Mouse (Mus musculus) kidney, embryonic 15.5 days (tissue): Measurements from ENCODE around the gene Lyst. TPM values are rescaled to one million over a fixed set of nuclear protein-coding genes. Genes with fewer than 3 reads are reported as not detected.

Experiments used
- ATAC-seq: fragments of 200-750 bp; cut with Nextera tagmentation; replicated peaks from 2 replicates; pipeline ENCODE4 v1.8.0; 2017; ENCODE audit warnings: moderate TSS enrichment; ENCODE audit not compliant: low FRiP score
- H3K27ac ChIP-seq: fragments of 300-500 bp; sonication (generic); 2 replicates; pipeline ENCODE4 v1.5.1; 2015; ENCODE audit warnings: mild to moderate bottlenecking, inconsistent platforms
- H3K27me3 ChIP-seq: fragments of 300-500 bp; sonication (generic); 2 replicates; pipeline ENCODE4 v1.6.1; 2015; ENCODE audit warnings: inconsistent platforms
- H3K36me3 ChIP-seq: fragments of 300-500 bp; sonication (generic); 2 replicates; pipeline ENCODE4 v1.6.1; 2015; ENCODE audit warnings: inconsistent platforms
- H3K4me1 ChIP-seq: fragments of 300-500 bp; sonication (generic); 2 replicates; pipeline ENCODE4 v1.6.1; 2015; ENCODE audit warnings: inconsistent platforms
- H3K4me2 ChIP-seq: fragments of 300-500 bp; sonication (generic); 2 replicates; pipeline ENCODE4 v1.6.1; 2015; ENCODE audit warnings: moderate library complexity, mild to moderate bottlenecking, inconsistent platforms
- H3K4me3 ChIP-seq: fragments of 300-500 bp; sonication (generic); replicated peaks from 2 replicates; pipeline ENCODE4 v1.5.1; 2015; ENCODE audit warnings: mild to moderate bottlenecking, inconsistent platforms
- H3K9ac ChIP-seq: fragments of 300-500 bp; sonication (generic); 2 replicates; pipeline ENCODE4 v1.6.1; 2015; ENCODE audit warnings: mild to moderate bottlenecking, inconsistent platforms
- H3K9me3 ChIP-seq: fragments of 300-500 bp; sonication (generic); replicated peaks from 2 replicates; pipeline ENCODE4 v1.6.1; 2016; ENCODE audit warnings: inconsistent platforms
- WGBS: fragments of 180-500 bp; shearing (Covaris S2); methylation state at CpG from one replicate; pipeline ENCODE4 v1.1.7; 2015; ENCODE audit warnings: mixed read lengths; 5-methylcytosine and 5-hydroxymethylcytosine counted together
- polyA plus RNA-seq: library from polyadenylated mRNA; unstranded; fragments of >200 nt; fragmentation: Nextera tagmentation; extraction: Ambion mirVana; gene quantifications from 2 replicates; pipeline ENCODE4 v1.2.1, GENCODE M21; 2015

Gene Lyst
- polyA plus RNA-seq, 1 experiment from 2014 or later, result 4.2 TPM

- no peak overlapping the region for H3K27ac ChIP-seq
- ATAC-seq, result 0 out of 2 replicates have a peak, but pooled peaks have one; percentile 46
These were observed 185.7 kb downstream of the Lyst start for GRCm38 (mm10) chr13:13775778-13776494.

GRCm38 (mm10) chr13:13777052-13777451, 186.9 kb downstream of the Lyst start:
- Histone ChIP-seq H3K36me3 (0 out of 2 replicates have a peak, but pooled peaks cover 11% of the 10 kb centered on the region), H3K9me3 (no peaks in the 10 kb centered on the region), H3K27me3 (peaks cover 8% of the 10 kb centered on the region), H3K4me3 (no peak overlapping the region), H3K4me1 (no peaks in the 10 kb centered on the region), H3K27ac (no peak overlapping the region), H3K4me2 (no peak overlapping the region), H3K9ac (no peak overlapping the region)
- no peak for ATAC-seq
- WGBS, result 86% methylated on average over 11 of the region's 11 CpGs

More at GRCm38 (mm10) chr13:13775778-13776494, 185.7 kb downstream of the Lyst start:
- 0 out of 2 replicates have a peak, but pooled peaks cover 11% of the 10 kb centered on the region for H3K36me3 ChIP-seq
- H3K4me1 ChIP-seq, result no peaks in the 10 kb centered on the region
- H3K4me2 ChIP-seq, result no peak overlapping the region
- no peak overlapping the region for H3K9ac ChIP-seq
- no peaks in the 10 kb centered on the region for H3K9me3 ChIP-seq
- no peaks in the 10 kb centered on the region for H3K27me3 ChIP-seq
- H3K4me3 ChIP-seq, result no peak overlapping the region

- H3K4me1 ChIP-seq, result no peaks in the 10 kb centered on the region
- H3K27ac ChIP-seq, result no peak overlapping the region
- H3K4me3 ChIP-seq, result no peak overlapping the region
- no peak for ATAC-seq
- H3K36me3 ChIP-seq, result 0 out of 2 replicates have a peak, but pooled peaks cover 11% of the 10 kb centered on the region
- H3K9me3 ChIP-seq, result no peaks in the 10 kb centered on the region
- WGBS, result 92% methylated on average over 8 of the region's 8 CpGs
- no peak overlapping the region for H3K9ac ChIP-seq
- H3K27me3 ChIP-seq, result peaks cover 12% of the 10 kb centered on the region
- no peak overlapping the region for H3K4me2 ChIP-seq
These were observed 187.5 kb downstream of the Lyst start for GRCm38 (mm10) chr13:13777696-13778095.

GRCm38 (mm10) chr13:13778837-13779458, 188.8 kb downstream of the Lyst start:
- Histone ChIP-seq H3K4me3 (no peak overlapping the region), H3K9ac (no peak overlapping the region), H3K36me3 (0 out of 2 replicates have a peak, but pooled peaks cover 11% of the 10 kb centered on the region), H3K27me3 (peaks cover 25% of the 10 kb centered on the region), H3K4me2 (no peak overlapping the region), H3K4me1 (peaks cover 6% of the 10 kb centered on the region), H3K27ac (no peak overlapping the region), H3K9me3 (no peaks in the 10 kb centered on the region)
- WGBS, result 71% methylated on average over 1 of the region's 1 CpGs
- no peak for ATAC-seq

GRCm38 (mm10) chr13:13780271-13780670, 190.1 kb downstream of the Lyst start:
- H3K4me2 ChIP-seq, result no peak overlapping the region
- no peak for ATAC-seq
- peaks cover 38% of the 10 kb centered on the region for H3K27me3 ChIP-seq
- WGBS, result 30% methylated on average over 3 of the region's 3 CpGs
- no peak overlapping the region for H3K9ac ChIP-seq
- no peak overlapping the region for H3K4me3 ChIP-seq
- H3K36me3 ChIP-seq, result 0 out of 2 replicates have a peak, but pooled peaks cover 11% of the 10 kb centered on the region
- H3K4me1 ChIP-seq, result peaks cover 19% of the 10 kb centered on the region
- H3K27ac ChIP-seq, result no peak overlapping the region
- no peaks in the 10 kb centered on the region for H3K9me3 ChIP-seq

GRCm38 (mm10) chr13:13781026-13781425, 190.8 kb downstream of the Lyst start:
- no peak overlapping the region for H3K4me3 ChIP-seq
- H3K4me1 ChIP-seq, result peaks cover 22% of the 10 kb centered on the region
- 0 out of 2 replicates have a peak, but pooled peaks cover 11% of the 10 kb centered on the region for H3K36me3 ChIP-seq
- peaks cover 46% of the 10 kb centered on the region for H3K27me3 ChIP-seq
- ATAC-seq, result no peak
- no peaks in the 10 kb centered on the region for H3K9me3 ChIP-seq
- no peak overlapping the region for H3K27ac ChIP-seq
- H3K9ac ChIP-seq, result no peak overlapping the region
- H3K4me2 ChIP-seq, result no peak overlapping the region
- WGBS, result 33% methylated on average over 4 of the region's 4 CpGs

GRCm38 (mm10) chr13:13783296-13783695, 193.1 kb downstream of the Lyst start:
- no peaks in the 10 kb centered on the region for H3K36me3 ChIP-seq
- 41% methylated on average over 7 of the region's 7 CpGs for WGBS
- no peak for ATAC-seq
- peak overlapping the region; percentile 99 for H3K4me2 ChIP-seq
- H3K27ac ChIP-seq, result no peak overlapping the region
- H3K9ac ChIP-seq, result no peak overlapping the region
- no peaks in the 10 kb centered on the region for H3K9me3 ChIP-seq
- H3K4me1 ChIP-seq, result peaks cover 22% of the 10 kb centered on the region
- H3K4me3 ChIP-seq, result no peak overlapping the region
- peaks cover 49% of the 10 kb centered on the region for H3K27me3 ChIP-seq

- Histone ChIP-seq H3K4me1 (peaks cover 22% of the 10 kb centered on the region), H3K4me2 (peak within 1 kb of the TSS; percentile 99), H3K27me3 (peaks cover 49% of the 10 kb centered on the region), H3K9ac (peak within 1 kb of the TSS; percentile 26; the same call in 1 of the 2 replicates), H3K27ac (no peak within 1 kb of the TSS), H3K4me3 (peak within 1 kb of the TSS; percentile 58), H3K36me3 (no peaks in the 10 kb centered on the region), H3K9me3 (no peaks in the 10 kb centered on the region)
- ATAC-seq, result peak; percentile 50
- under 1% methylated on average over 43 of the region's 43 CpGs for WGBS
These were observed 193.8 kb downstream of the Lyst start, which contains the start of gene Gng4 for GRCm38 (mm10) chr13:13783894-13784419. Gene Gng4, plus strand, starts transcription at chr13:13784059.

GRCm38 (mm10) chr13:13784420-13784936, 194.3 kb downstream of the Lyst start:
- Histone ChIP-seq H3K4me3 (peak overlapping the region; percentile 58), H3K4me1 (peaks cover 22% of the 10 kb centered on the region), H3K4me2 (peak overlapping the region; percentile 99), H3K36me3 (no peaks in the 10 kb centered on the region), H3K9me3 (no peaks in the 10 kb centered on the region), H3K9ac (peak overlapping the region; percentile 26; the same call in 1 of the 2 replicates), H3K27me3 (peaks cover 49% of the 10 kb centered on the region), H3K27ac (no peak overlapping the region)
- peak; percentile 63 for ATAC-seq
- WGBS, result 1% methylated on average over 52 of the region's 59 CpGs

GRCm38 (mm10) chr13:13784981-13785783, 195.0 kb downstream of the Lyst start:
- WGBS, result 1% methylated on average over 30 of the region's 30 CpGs
- H3K36me3 ChIP-seq, result no peaks in the 10 kb centered on the region
- peak overlapping the region; percentile 58 for H3K4me3 ChIP-seq
- no peak overlapping the region for H3K27ac ChIP-seq
- peaks cover 22% of the 10 kb centered on the region for H3K4me1 ChIP-seq
- peak; percentile 78 for ATAC-seq
- H3K9me3 ChIP-seq, result no peaks in the 10 kb centered on the region
- H3K4me2 ChIP-seq, result peak overlapping the region; percentile 99
- H3K27me3 ChIP-seq, result peaks cover 49% of the 10 kb centered on the region
- no peak overlapping the region for H3K9ac ChIP-seq

GRCm38 (mm10) chr13:13786971-13787370, 196.8 kb downstream of the Lyst start:
- Histone ChIP-seq H3K4me2 (no peak overlapping the region), H3K27ac (no peak overlapping the region), H3K4me3 (no peak overlapping the region), H3K9ac (no peak overlapping the region), H3K36me3 (no peaks in the 10 kb centered on the region), H3K27me3 (peaks cover 42% of the 10 kb centered on the region), H3K4me1 (peaks cover 22% of the 10 kb centered on the region), H3K9me3 (no peaks in the 10 kb centered on the region)
- WGBS, result 85% methylated on average over 6 of the region's 6 CpGs
- ATAC-seq, result no peak
